Mouse (Mus musculus) small intestine, adult 2 months (tissue): ENCODE results near the gene Adam22.
"Not testable (repeated sequence)": the region's sequence is repeated elsewhere in the genome, so short reads cannot be mapped to it uniquely, and the experiment has no call there.

Source experiments
- CTCF ChIP-seq: fragments of 200-500 bp; IDR thresholded peaks from 2 replicates; pipeline ENCODE4 v1.5.1; 2012; ENCODE audit warnings: low read depth, mild to moderate bottlenecking, control low read depth, inconsistent platforms, low read length, moderate library complexity, mixed read lengths; ENCODE audit not compliant: insufficient replicate concordance, insufficient read length; ENCODE audit errors: extremely low read depth
- POLR2A ChIP-seq: fragments of 200-500 bp; IDR thresholded peaks from 2 replicates; pipeline ENCODE4 v1.6.1; 2012; ENCODE audit warnings: low read depth, mild to moderate bottlenecking, control low read depth, inconsistent platforms, low read length, moderate library complexity

- not testable (repeated sequence) for TF ChIP-seq CTCF, POLR2A
Observed at GRCm38 (mm10) chr5:8034596-8034995, 333.4 kb downstream of the Adam22 start.
